Mouse (Mus musculus): Measurements from ENCODE around the gene Teddm2.

The Teddm2 gene

DNA sequence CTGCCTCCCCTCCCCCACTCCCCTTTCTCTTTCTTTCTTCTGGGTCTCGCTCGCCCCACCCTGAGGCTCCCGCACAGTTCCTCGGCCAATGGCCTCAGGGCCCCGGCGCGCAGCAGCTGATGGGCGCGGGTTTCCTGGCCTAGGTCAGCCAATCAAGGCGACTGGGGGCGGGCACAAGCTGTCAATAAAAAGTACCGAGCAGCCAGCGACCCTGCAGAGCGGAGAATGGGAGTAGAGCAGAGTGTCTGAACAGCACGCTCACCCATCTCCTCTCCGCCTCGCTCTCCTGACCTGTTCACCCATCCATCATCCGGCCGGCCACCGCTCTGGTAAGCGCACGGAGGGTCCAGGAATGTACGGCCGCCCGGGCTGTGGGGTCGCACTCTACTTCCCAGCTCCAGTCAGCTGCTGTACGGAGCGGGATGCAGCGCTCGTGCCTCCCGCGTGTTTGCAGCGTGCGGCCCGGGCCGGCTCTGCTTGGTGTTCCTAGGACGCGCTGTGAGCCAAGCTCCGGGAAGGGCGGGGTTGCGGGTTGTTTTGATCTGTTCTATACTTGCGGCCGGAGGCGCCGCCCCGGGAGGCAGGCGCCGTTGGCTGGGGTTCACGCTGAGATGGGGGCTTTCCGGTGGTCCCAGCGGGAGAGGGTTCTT lies at the start of gene Teddm2, which contains the start of gene Glul:
Gene Teddm2 (minus strand): TSS at position 498 of the 650 bp plus-strand sequence.
Gene Glul (plus strand): TSS at position 214 of the 650 bp plus-strand sequence.
- DNase-seq (ENCODE audit: extremely low spot score, low spot score): peak; percentile 97

DNA sequence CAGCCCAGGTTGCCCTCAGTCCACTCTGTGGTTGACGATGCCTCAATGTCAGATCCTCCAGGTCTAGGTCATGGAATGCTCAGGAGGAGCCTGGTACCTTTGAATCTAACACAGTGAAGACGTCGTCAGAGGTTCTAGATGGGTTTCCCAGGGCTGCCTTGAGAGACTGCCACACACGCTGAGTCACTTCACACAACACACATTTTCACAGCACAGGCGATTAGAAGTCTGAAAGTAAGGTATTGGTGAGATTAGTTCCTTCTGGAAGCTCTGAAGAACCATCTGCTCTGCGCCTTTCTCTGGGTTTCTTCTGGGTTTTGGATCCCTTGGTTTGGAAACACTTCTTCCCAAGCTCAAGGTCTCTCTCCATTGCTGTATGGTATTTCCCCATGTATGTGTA lies 47.8 kb upstream of the Teddm2 start:
- no peak for DNase-seq (ENCODE audit: extremely low spot score, low spot score)

DNA sequence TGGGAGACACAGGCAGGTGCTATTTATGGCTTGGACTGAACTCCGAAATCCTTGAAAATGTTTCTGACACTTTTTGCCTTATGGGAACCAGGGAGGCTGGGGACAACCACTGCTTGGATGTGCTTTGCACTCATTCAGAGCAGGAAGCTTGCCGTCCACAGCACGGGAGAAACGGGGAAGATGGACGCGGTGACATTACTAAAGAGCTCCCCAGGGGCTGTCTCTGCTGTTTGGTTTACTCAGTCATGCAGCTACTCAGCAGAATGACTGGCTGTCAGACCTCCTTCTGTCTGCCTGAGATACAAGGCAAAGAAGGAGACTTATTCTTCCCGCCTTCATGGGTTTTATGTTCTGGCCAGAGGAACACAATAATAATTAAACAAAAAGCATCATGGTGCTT lies 46.9 kb upstream of the Teddm2 start:
- no peak for DNase-seq (ENCODE audit: extremely low spot score, low spot score)

DNA sequence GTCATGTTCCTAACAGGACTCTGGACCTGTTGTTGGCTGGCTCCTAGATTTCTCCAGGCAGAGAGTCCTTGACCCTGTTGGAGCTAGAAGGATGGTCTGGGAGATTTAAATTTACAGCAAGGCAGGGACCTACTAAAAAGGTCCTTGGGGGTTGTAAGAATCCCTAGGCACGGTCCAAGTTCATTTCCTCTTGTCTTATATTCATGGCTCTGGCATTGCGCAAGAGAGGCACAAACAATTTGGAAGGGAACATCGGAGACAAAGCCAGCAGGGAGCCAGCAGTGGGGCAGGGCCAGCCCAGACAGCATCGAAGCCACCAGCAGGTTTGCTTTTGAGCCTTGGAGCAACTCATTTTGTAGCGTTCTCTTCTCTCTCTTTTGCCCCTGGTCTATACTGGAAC lies 45.2 kb upstream of the Teddm2 start:
- DNase-seq (ENCODE audit: extremely low spot score, low spot score): no peak

DNA sequence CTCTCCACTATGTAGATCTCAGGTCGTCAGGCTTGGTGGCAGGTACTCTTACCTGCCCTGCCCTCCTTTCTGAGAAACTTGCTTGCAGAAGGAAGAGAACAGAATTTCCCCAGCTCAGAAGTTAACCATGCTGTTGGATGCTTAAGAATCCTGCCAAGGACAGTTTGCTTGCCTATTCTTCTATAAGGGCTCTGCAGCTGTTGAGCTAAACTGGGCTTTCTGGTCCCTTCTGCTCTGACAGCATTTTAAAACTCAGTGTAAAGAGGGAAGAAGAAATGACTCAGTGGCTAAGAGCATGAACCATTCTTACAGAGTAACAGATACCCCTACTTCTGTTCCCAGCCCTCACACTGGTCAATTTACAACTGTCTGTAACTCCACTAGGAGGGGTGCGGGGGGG lies 41.0 kb upstream of the Teddm2 start:
- no peak for DNase-seq (ENCODE audit: extremely low spot score, low spot score)

DNA sequence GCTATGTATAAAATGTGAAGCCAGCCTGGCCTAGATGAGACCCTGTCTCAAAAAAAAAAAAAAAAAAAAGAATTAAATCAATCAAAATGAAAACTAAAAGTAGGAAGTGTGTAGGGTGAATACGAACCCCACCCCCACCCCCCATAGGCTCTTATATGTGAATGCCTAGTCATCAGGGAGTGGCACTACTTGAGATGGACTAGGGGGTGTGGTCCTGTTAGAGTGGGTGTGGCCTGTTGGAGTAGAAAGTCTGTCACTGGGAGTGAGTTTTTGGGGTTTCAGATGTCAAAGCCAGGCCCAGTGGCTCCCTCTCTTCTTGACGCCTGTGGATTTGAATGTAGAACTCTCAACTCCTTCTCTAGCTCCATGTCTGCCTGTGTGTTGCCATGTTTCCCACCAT lies 37.0 kb upstream of the Teddm2 start:
- no peak for DNase-seq (ENCODE audit: extremely low spot score, low spot score)

DNA sequence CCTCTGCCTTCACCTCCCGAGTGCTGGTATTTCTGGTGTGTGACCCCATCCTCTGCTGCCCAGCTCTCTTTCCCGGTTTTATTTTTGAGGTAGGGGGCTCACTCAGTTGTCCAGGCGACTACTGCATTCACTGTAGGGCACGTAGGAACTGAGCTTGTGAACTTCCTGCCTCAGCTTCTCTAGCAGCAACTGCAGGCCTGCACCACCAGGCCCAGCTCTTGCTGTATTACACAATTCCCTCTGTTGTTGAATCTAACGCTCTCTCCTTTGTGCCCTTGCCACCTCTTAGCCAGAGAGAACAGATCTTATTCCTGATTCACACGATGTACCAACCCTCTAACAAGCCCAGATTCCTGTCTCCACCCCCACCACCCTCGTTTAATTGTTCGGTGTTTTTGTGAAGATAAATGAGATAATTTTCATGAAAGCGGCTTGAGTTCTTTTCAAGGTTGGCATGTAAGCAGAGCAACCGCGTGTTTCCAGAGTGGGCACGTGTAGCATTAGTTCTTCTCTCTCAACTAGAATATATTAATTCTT lies 35.9 kb upstream of the Teddm2 start:
- no peak for DNase-seq (ENCODE audit: extremely low spot score, low spot score)

DNA sequence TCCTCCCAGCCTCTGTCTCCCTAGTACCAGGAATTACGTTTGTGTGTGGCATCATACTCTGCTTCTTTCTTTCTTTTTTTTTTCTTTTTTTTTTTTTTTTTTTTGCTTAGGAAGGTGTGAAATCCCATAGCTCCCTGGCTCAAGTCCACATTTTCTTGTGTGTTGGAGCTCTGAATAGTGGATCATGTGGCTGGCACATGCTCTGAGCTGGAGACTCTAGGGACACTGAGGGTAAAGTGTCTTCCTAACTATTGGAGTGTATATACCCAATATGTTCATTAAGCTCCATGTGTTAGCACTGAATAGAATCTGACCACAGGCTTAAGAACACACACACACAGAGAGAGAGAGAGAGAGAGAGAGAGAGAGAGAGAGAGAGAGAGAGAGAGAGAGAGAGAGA lies 33.7 kb upstream of the Teddm2 start:
- no peak for DNase-seq (ENCODE audit: extremely low spot score, low spot score)

DNA sequence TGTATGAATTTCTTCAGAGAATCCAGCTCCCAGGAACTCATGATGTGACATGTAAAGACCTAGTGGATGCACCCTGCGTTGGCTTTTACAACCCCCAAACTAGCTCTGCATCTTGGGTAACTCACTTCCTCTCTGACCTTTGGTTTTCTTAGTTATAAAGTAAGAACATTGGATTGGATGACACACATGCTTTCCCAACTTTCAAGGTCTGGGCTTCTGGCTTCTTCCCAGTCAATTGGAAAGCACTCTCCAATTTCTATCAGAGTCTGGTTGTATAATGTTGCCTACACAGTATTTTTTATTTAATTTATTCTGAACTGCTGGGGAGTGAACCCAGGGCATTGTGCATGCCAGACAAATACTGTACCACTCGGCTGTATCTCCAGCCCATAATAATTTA lies 30.4 kb upstream of the Teddm2 start:
- no peak for DNase-seq (ENCODE audit: extremely low spot score, low spot score)

DNA sequence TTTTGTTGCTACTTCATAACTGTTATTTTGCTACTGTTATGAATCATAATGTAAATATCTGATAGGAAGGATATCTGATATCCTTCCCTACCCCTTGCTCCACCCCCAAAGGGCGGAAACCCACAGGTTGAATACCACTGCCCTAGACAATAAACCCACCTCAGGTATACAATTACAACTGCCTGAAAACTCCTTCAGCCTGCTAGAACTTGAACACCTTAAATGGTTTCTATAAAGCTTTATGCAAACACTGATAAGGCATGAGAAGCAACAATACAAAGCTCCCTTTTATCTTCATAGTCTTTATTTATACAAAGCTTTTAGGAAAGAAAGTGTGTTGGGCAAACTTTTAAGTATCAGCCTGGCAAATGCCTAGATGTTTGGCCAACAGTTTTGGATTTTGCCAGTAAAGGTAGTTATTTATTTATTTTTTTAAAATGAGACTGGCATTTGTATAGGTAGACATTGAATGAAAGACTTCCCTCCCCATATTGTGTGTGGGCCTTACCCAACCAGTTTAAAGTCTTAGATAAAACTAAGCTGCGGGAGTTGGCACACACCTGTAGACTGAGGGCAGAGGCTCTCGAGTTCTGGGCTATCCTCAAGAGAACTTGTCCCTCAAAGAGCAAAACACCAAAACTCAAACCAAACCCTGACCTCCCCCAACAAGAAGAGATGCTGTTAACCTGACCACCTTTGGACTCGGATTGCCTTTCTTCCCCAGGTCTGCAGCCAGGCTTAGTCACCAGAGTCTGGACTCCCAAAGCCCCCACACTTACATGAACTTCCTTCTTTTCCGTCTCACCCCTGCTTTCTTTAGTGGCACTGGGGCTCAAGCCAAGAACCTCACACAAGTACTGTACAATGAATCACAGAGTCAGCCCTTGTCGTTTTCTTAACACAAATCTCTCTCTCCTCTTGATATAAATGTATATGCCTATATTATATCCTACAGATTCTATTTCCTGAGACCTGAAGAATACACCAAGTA lies 24.7 kb upstream of the Teddm2 start:
- no peak for DNase-seq (ENCODE audit: extremely low spot score, low spot score)

DNA sequence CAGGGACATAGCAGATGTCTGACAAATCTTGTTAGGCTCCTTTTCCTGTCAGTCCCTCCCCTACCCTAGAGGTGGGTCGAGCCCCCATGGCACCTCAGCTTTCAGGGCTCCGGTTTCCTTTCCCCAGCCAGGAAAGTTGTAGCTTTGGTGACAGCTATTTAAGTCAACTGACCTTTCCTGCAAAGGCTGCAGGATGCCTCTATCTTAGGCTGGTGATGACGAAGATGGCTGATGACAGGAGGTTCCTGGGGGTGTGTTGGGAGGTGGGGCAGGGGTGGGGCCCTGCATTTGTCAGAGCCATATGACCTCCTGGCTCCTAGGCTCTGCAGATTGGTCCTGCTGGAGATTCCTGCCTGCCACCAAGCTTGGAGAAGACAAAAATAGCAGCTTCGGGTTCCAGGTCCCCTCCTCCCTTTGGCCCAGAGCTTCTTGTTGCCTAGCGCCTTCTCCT lies 22.6 kb upstream of the Teddm2 start:
- no peak for DNase-seq (ENCODE audit: extremely low spot score, low spot score)

DNA sequence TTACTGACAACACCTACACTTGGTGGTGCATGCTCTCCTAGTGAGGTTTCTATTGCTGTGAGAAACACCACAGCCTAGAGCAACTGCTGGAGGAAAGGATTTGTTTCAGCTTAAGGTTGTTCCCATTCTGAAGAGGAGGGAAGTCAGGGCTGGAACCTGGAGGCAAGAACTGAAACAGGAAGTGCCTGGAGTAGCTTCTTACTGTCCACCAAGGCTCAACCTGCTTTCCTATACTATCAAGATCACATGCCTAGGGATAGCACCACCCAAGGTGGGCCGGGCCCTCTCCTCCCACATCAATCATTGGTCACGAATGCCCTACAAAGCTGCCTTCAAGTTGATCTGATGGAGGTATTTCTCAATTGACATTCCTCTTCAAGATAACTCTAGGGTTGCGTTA lies 21.6 kb upstream of the Teddm2 start:
- no peak for DNase-seq (ENCODE audit: extremely low spot score, low spot score)

DNA sequence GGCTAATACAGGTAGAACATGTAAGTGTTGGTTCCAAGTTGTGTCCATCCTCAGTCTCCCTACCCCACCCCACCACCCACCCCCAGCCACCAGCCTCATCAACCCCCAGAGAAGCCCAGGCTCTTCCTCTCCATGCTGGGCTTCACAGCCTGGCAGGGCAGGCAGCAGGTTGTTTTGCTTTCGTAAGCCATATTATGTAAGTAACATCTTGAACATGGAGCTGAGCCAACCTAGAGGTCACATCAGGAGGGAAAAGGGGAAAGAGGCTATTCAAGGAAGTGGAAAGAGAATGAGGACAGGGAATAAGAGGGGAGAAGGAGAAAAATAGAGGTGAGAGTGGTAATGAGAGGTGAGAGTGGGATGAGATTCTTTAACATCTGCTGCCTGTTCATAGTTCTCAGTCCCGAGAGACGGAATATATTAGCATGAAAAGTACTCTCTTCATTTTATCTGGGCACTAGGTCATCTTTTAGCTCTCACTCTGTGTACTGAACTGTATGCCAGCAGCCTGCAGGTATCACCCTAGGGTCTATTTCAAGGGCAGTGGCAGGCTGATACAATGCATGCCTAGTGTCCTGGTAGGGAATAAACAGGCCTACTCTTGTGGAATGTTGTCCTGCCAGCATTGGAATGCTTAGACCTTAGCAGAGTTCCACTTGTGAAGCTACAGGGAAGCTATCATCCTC lies 18.6 kb upstream of the Teddm2 start:
- no peak for DNase-seq (ENCODE audit: extremely low spot score, low spot score)

DNA sequence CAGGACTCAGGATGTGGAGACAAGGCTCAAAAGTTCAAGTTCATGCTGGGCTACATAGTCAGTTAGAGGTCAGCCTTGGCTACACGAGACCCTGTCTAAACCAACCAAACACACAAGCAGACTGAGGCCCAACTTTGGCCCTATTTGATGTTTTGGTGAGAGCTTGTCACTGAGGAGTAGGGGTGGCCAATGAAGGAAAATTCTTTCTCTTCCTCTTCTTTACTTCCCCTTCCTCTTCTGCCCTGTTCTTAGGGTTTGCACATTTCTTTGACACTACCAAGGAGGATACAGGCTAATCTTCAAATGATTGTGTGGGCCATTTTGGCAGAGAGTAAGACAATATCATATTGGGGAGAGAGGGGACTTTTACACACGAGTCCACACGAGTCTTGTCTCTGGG lies 13.8 kb upstream of the Teddm2 start:
- DNase-seq (ENCODE audit: extremely low spot score, low spot score): no peak

DNA sequence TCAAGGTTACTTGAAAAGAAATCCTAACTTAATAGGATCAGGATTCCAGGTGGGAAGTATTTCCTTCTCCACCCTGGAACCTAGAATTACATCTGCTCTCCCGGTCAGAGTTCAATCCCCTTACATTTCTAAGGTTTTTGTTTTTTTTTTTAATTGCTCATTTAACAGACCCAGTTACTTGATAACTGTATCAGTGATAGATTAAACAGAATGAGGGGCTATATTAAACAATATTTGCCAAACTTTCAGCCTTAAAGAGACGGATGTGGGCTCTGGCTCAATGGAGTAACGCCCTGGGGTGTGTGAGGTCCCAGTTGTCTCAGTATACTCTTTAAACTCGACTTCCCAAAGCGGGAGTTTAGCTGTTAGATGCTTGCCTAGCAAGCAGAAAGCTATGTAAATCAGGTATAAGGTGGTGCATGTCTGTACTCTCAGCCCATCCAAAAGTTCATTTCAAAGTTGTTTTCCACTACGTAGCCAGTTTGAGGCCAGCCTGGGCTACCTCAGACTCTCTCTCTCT lies 11.3 kb upstream of the Teddm2 start:
- no peak for DNase-seq (ENCODE audit: extremely low spot score, low spot score)

DNA sequence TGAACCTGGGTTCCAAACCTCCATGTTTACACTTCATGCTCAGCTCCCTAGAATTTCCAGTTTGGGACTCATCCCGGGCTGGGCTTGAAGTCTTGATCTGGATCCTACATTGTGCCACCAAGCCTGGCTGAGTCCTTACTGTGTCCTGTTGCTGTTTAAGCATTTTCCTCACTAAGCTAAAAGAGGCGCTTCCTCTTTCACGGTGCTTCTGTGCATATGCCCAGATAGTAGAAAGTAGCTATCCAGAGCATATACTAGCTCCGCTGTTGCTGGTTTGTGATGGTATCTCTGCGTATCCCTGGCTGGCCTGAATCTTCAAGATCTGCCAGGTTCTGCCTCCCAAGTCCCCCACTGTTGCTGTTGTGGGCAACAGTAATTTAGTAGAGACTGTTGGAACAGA lies 10.4 kb upstream of the Teddm2 start:
- no peak for DNase-seq (ENCODE audit: extremely low spot score, low spot score)

DNA sequence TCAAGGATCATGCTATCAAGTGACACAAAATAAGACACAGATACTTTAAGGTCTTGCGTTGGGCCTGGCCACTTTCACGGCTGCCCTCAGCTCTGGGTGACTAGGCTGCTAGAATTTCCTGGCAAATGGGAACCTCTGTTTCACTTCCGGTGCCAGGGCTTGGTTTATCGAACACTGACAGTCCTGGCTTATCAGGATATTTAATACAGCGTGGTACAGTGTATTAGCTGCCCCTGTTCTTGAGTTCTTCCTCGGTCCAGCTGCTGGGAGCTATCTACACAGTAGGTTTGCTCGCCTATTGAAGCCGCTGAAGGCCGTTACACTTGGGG lies 9.9 kb upstream of the Teddm2 start:
- DNase-seq (ENCODE audit: extremely low spot score, low spot score): no peak

DNA sequence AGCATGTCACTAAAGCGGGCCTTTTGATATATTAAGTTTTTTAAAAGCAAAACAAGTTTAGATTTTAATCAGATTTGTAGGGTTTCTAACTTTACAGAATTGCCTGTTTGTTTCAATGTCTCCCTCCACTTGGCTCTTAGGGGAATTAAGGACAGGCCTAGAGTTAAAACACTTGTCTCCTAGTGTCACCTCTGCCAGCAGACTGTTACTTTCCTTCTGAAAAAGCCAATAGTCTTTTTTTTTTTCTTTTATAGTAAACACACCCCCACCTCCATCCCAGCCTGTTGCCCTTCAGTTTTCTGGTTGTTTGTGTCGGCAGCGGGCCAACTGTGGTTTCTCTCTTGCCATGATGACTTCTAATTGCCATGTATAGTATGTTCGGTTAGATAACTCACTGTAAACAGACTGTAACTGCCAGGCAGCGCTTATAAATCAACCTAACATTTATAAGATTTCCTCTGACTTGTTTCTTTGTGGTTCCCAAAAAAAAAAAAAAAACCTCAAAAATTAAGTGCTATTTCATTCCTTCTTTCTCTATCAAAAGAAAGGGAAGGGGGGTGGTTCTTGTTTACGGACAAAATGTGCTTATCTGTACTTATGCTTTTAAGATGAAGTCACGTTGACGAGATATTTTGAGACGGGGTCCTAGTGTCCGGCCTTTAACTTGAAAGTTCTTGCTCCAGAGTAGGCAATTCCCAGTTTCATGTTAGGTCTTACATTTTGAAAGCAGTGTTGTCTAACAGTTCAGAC lies 9.4 kb upstream of the Teddm2 start:
- DNase-seq (ENCODE audit: extremely low spot score, low spot score): no peak

DNA sequence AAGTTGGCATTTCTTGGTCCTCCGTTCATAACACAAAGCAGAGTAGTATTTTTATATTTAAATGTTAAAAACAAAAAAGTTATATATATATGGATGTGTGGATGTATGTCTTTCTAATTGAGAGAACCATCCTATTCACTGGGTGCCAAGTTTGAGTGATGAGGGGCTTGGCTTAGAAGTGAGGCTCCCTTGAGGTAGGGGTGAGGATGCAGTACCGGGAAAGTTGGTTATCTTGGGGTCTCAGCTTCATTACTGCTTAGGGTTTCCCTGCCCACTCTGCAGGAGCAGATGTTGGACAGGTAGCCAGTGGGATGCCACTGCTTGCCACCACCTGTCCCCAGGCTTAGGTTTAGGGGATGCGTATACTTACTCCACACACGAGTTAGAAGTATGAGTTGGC lies 8.7 kb upstream of the Teddm2 start:
- DNase-seq (ENCODE audit: extremely low spot score, low spot score): no peak

DNA sequence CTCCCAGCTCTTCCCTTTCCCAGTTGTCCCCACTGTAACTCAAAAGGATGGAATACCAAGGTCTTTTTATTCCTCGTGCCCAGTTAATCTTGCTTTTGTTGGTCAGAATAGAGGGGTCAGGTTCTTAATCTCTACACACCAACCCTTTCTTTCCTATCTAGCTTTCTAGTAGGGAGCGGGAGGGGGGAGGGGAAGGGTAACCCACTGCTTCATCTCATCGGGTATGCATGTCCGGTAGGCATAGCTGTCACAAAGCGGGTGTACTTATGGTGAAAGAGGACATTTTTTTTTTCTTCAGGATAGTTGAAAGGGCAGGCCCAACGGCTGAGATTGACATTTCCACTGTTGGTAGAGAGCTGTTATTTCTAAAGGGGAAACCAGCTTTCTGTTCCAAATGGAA lies 8.2 kb upstream of the Teddm2 start:
- DNase-seq (ENCODE audit: extremely low spot score, low spot score): no peak

DNA sequence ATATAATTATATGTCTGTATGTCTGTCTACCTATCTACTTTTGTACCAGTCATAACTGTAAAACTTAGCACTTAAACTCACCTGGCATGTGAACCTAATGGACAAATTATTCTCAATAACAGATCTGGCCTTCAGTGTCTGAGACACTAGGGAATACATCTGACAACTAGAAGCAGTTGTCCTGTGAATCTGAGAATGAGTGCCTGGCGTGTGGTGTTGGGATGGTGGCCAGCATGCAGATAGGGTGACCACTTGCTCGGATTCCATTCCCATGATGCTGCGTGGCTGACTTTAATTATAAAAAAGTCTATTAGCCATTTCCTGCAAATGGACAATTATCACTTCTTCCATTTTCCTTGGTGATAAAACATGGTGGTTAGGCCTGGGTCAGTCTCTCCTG lies 5.9 kb upstream of the Teddm2 start:
- DNase-seq (ENCODE audit: extremely low spot score, low spot score): no peak
